Mouse (Mus musculus) left cerebral cortex, postnatal 14 days (tissue): Measurements from ENCODE around the gene Ddx39. TPM values are rescaled to one million over a fixed set of nuclear protein-coding genes. Genes with fewer than 3 reads are reported as not detected.

Experiments used
- DNase-seq, 2 experiments: peaks; one replicate each; pipeline ENCODE4 v3.0.0; 2021 to 2022; ENCODE audit warnings: low spot score in 2 of 2, mixed read lengths in 1 of 2
- intact Hi-C: fragments of 180-260 bp; cut with DNase I; formaldehyde crosslinking; loops from one replicate; pipeline ENCODE4 v1.15.1; 2025
- total RNA-seq, 2 experiments: library from RNA; stranded (reverse); gene quantifications; 2 replicates each; pipeline ENCODE4 v1.2.3; 2021

Ddx39 gene
- total RNA-seq, 2 experiments from 2014 or later, result 18.4 to 19.7 TPM

- intact Hi-C loops, result no loop called here
- DNase-seq, result no peak
Observed at GRCm38 (mm10) chr8:83697374-83698220, 17.4 kb upstream of the Ddx39 start.

- intact Hi-C loops, result no loop called here
- peak in 1 of 2 experiments; percentile 52 for DNase-seq
Observed at GRCm38 (mm10) chr8:83698291-83698660, 16.7 kb upstream of the Ddx39 start.

GRCm38 (mm10) chr8:83698661-83699453 lies 16.1 kb upstream of the Ddx39 start, which contains the start of gene Pkn1:
TSS of gene Pkn1 (minus strand) at chr8:83699179.
- intact Hi-C loops, result no loop called here
- peak in 1 of 2 experiments; percentile 66 for DNase-seq

DNA sequence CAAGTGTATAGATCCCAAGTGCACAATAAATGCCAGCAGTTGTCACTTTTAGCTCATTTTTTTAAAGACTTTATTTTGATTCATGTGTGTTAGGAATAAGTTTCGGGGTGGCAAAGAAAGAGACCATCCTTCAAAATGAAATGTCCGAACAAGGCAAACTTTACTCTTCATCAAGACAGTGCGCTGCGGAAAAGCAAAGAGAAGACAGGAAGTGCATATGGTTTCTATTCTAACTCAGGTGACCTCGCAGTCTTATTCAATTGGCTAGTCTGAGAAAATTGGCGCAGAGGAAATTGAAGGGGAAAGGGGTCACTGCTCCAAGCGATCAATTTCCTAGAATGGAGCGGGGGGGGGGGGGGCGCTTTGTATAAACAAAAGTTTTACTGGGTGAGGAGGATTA lies 15.4 kb upstream of the Ddx39 start:
- no peak for DNase-seq
- intact Hi-C loops, result no loop called here

DNA sequence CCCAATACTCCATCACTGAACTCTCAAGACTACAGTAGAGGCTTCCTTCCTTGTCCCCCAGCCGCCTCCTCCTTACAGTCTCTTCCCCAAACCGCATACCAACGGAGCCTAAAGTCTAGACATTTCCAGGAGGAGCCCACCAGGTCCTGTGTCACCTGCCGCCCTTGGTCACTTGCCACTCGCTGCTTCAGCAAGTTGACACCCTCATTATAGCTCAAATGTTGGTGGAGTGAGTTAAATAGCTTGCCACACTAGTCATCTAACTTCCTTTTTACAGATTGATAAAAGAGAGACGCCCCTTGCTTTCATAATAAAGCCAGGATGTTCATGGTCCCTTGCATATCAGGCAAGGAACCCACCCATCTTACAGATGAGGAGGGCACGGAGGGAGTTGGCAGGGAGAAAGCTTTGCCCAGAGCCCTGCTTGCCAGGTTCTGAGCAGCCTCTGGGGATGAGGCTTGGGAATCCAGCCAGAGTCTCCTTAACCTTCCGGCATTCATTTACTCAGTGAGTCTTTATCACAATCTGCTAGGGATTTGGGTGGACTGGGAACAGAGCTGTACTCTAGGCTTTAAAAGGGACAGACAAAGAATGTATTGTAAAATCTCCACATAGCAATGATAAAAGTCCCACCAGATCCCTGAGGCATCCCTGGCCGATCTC lies 14.4 kb upstream of the Ddx39 start:
- intact Hi-C loops, result no loop called here
- DNase-seq, result no peak

GRCm38 (mm10) chr8:83703426-83703825 lies 11.6 kb upstream of the Ddx39 start:
- intact Hi-C loops, result no loop called here
- DNase-seq, result no peak

GRCm38 (mm10) chr8:83706411-83706810 lies 8.6 kb upstream of the Ddx39 start:
- no peak for DNase-seq
- intact Hi-C loops, result no loop called here

- peak; percentile 46 to 60 for DNase-seq
- intact Hi-C loops, result no loop called here
Observed at GRCm38 (mm10) chr8:83707554-83707953, 7.4 kb upstream of the Ddx39 start.

DNA sequence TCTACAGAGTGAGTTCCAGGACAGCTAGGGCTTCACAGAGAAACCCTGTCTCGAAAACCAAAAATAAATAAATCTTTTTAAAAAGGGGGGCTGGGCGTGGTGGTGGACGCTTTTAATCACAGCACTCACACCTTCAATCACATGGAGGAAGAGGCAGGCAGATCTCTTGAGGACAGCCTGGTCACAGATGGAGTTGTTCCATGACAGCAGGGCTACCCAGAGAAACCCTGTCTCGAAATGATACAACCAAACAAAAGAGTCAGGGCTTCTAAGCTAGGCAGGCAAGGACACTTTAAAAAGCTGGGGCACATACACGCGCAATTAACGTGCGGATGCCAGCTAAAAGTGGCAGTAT lies 324 bp upstream of the Ddx39 start:
- intact Hi-C loops, result loop anchor here (5.0 kb wide), 1 partner anchor 52 kb away; no protein-coding TSS in a partner anchor
- DNase-seq, result no peak

DNA sequence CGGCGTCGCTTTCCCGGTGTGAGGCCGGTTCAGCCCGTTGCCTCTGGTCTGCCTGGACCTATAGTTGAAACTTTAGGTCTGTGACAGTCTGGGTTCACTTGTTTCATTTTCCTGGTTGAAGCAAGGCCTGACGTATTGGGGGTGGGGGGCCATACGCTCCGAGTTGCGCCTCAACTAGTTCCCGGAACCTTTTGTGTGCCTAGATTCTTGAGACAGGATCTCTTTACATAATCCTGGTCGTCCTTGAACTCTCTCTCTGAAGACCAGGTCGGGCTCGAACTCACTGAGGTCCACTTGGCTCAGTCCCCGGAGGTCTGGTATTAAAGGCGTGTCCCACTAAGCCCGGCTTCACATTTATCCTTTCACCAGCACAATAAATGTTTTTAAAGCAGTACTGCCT lies 794 bp downstream of the Ddx39 start:
- DNase-seq, result no peak
- intact Hi-C loops, result loop anchor here (5.0 kb wide), 1 partner anchor 53 kb away; no protein-coding TSS in a partner anchor

GRCm38 (mm10) chr8:83716563-83716962 lies 1.6 kb downstream of the Ddx39 start:
- intact Hi-C loops, result loop anchor here (5.0 kb wide), 1 partner anchor 54 kb away; no protein-coding TSS in a partner anchor
- no peak for DNase-seq

DNA sequence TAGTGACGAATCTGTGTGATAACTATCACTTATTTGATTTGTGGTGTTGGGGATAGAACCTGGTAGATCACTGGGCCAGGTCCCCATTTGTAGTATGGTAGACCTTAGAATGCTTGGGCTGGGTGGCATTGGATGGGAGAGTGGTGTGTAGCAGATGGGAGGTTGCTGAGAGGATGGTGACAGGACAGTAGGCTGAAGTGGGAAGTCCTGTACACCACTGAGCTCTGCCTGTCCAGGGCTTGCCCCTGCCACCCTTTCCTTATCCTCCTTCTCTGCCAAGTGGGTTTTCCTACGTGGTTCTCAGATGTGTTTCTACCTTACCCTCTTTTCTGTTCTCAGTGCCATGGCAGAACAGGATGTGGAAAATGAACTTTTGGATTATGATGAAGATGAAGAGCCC lies 4.1 kb downstream of the Ddx39 start:
- intact Hi-C loops, result loop anchor here (5.0 kb wide), 1 partner anchor 57 kb away; no protein-coding TSS in a partner anchor
- DNase-seq, result no peak

DNA sequence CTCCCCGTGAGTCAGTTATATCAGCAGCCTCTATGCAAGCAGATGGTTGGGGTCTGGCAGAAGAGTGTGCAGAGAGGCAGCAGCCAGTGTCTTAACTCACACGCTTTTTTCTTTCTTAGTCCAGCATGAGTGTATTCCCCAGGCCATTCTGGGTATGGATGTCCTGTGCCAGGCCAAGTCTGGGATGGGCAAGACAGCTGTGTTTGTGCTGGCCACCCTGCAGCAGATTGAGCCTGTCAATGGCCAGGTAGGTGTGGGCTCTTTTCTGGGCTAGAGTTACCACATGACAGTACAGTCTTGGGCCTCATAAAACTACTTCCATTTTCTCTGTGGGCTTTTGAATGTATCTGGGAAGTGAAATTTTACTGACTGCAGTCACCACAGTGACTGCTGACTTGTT lies 4.7 kb downstream of the Ddx39 start:
- intact Hi-C loops, result loop anchor here (5.0 kb wide), 3 partner anchors 57 to 238 kb away; partner anchors contain the start of genes Asf1b and Gm10644
- no peak for DNase-seq

GRCm38 (mm10) chr8:83721405-83722025 lies 6.5 kb downstream of the Ddx39 start:
- DNase-seq, result no peak
- intact Hi-C loops, result loop anchor here (5.0 kb wide), 2 partner anchors 176 to 236 kb away; partner anchors contain the start of genes Asf1b and Gm10644

DNA sequence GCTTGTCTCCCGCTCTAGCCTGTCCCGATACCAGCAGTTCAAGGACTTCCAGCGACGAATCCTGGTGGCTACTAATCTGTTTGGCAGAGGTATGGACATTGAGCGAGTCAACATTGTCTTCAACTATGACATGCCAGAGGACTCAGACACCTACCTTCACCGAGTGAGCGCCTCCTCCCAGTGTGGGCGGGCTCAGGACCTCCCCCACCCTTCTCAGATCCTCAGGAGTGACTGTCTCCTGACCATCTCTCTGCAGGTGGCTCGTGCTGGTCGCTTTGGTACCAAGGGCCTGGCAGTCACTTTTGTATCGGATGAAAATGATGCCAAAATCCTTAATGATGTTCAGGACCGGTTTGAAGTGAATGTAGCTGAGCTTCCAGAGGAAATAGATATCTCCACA lies 7.7 kb downstream of the Ddx39 start:
- no peak for DNase-seq
- intact Hi-C loops, result loop anchor here (5.0 kb wide), 2 partner anchors 175 to 235 kb away; partner anchors contain the start of genes Asf1b and Gm10644

DNA sequence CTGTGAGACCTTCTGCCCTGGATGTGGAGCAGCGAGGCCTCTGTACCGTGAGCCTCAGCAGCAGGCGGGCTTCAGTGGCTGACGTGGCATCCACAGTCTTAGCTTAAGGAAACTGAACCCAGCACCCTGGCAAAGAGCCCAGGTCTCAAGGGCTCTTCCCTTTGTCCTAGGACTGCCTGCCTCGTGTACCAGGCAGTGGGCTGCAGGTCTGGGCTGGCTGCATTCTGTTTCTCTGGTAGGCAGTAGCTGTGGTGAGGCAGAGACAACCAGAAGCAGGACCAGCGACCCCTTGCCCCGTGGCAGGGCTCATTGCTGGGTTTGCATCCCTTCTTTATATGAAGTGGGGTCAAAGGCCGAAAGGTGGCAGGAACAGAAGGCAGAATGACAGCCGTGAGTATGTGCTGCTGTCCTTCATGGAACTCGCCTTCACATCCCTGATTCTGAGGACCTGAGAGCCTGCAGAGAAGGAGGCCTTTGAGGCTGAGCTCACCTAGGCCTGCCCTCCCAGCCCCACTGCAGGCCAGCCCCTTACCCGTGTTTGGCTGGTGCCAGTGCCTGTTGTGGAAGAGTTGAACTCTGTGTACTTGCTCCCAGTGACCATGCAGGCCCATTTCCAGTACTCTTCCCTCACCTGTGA lies 8.6 kb downstream of the Ddx39 start:
- intact Hi-C loops, result loop anchor here (5.0 kb wide), 2 partner anchors 174 to 234 kb away; partner anchors contain the start of genes Asf1b and Gm10644
- DNase-seq, result no peak

DNA sequence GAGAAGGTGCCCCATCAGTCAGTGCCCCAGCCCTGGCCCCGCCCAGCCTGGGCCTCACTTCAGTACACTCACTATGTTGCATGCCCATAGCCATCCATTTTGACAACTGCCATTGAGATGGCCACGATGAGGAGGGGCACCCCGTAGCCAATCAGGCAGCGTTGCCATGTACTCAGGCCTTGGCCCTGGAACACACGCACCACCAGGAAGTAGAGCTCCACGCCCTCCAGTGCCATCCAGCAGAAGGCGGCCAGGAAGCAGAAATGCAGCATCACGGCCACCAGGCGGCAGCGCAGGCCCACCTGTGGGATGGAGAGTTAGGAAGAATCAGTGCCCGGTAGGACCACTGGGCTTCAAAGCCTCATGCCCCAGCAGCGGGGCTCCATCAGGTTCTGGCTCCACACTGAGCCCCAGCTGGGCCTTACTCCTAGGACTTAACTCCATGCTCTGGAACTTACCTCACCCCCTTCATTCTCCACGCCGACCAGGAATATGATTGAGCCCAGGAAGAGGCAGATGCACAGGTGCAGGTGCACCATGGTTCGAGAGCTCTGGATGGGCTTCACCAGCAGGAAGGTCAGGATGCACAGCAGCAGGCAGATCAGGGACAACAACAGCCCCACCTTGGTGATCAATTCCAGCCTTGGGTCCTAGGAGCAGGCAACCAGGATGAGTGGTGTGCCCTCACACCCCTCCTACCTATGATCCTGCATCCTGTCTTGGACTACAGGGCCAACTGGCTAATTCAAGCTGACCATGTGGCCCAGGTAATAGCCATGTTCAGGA lies 9.9 kb downstream of the Ddx39 start:
- peak; percentile 84 to 92 for DNase-seq
- intact Hi-C loops, result loop anchor here (5.0 kb wide), 2 partner anchors 172 to 232 kb away; partner anchors contain the start of genes Asf1b and Gm10644
